Mouse (Mus musculus) ES-Bruce4 (cell line): Measurements from ENCODE around the gene Cep89.

ENCODE experiments used
- CTCF ChIP-seq: IDR thresholded peaks from one replicate; pipeline ENCODE4 v1.8.1; 2011; ENCODE audit warnings: low read depth, low read length
- EP300 ChIP-seq: IDR thresholded peaks from 2 replicates; pipeline ENCODE4 v1.6.1; 2011; ENCODE audit warnings: low read depth, low read length; ENCODE audit not compliant: insufficient read depth
- POLR2A ChIP-seq: IDR thresholded peaks from one replicate; pipeline ENCODE4 v1.8.1; 2011; ENCODE audit warnings: low read length; ENCODE audit not compliant: insufficient read depth

DNA sequence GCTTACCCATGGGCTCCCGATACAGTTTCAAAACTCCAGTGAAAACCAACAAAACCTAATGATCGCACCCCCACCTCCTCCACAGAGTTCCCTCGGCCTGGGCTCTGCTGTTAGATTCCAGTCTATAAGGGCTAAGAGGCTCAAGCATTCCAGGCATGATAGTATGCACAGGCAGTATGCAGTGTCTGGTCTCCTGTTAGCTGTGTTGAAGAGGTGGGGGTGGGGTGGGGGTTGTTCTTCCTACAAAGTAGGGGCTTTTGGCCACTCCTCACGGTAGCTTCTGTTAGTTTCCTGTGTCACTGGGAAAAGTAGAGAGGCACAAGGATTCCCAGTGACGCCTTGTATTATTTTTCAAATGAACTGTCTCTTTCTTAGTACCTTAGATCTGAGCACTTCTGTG lies 34.6 kb upstream of the Cep89 start:
- TF ChIP-seq CTCF (no peak), POLR2A (no peak), EP300 (no peak)
